Mouse (Mus musculus): ENCODE results near the gene Trmu. TPM values are rescaled to one million over a fixed set of nuclear protein-coding genes. Genes with fewer than 3 reads are reported as not detected.
"Not testable (repeated sequence)": the region's sequence is repeated elsewhere in the genome, so short reads cannot be mapped to it uniquely, and the experiment has no call there.

Gene Trmu
- polyA plus RNA-seq, 1 experiment: 11.5 TPM

DNA sequence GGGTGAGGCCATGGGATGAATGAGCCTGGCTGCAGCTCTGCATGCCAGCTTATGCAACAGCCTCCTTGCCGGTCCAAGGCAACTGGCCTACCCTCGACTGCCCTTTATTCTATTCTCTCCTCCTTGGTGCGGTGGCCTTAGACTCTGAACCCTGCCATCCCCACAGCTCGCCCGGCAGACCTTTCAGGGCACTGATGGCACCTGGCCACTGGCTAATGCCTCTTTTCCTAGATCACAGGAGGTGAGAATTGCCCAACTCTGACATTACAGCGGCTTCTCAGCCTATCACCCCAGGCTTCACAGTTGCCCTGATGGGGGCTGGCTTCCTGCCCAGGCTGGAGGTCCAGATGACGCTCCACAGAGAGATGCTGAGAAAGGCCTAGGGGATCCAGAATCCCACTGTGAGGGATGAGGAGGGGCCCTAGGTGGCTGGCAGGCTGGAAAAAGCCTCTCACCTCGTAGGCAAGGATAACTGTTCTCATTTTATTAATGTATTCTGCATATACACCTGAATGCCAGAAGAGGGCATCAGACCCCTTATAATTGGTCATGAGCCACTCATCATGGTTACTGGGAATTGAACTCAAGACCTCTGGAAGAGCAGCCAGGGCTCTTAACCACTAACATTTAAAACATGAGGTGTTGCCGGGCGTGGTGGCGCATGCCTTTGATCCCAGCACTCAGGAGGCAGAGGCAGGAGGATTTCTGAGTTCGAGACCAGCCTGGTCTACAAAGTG is 27.3 kb upstream of the Trmu start:
- TF ChIP-seq POLR2A (IDR thresholded peaks at IDR 0.05; ENCODE audit: borderline replicate concordance, low read depth, low read length): no peak
- Histone ChIP-seq H3K4me3 (ENCODE audit: insufficient read depth, low read length) (no peak overlapping the region), H3K4me1 (ENCODE audit: control insufficient read depth, insufficient read depth, low read length) (no peaks in the 10 kb centered on the region), H3K27ac (ENCODE audit: insufficient read depth, low read depth, low read length) (no peak overlapping the region)

DNA sequence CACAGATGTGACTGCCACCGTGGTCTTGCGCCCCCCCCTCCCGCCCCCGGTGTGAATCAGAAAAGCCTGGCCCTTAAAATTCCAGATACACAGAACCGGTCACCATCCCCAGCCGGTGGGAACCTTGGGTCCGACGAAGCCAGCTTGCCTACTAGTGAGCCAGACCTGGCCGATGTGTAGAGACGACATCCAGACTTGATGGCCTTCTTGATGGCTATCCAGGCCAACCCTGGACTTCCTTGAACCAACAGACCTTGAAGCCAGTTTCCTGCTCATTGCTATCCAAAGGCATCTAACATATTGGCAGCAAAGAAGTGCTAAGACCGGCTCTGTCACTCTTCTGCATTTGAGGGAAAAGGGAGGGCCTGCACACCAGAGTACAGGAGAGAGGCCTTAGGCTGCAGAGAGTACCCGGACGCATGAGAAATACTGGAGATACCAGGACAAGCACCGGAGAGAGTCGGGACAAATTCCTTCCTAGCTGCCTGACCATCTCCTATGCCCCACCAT is 20.1 kb upstream of the Trmu start:
- no peak overlapping the region for H3K27ac ChIP-seq (ENCODE audit: insufficient read depth, low read depth, low read length)
- TF ChIP-seq POLR2A (IDR thresholded peaks at IDR 0.05; ENCODE audit: borderline replicate concordance, low read depth, low read length): no peak; the same call in 1 of the 2 replicates
- TF ChIP-seq CTCF (IDR thresholded peaks at IDR 0.05; ENCODE audit: low read depth, low read length): no peak
- H3K4me1 ChIP-seq (ENCODE audit: control insufficient read depth, insufficient read depth, low read length): 0 out of 2 replicates have a peak, but pooled peaks cover 3% of the 10 kb centered on the region
- H3K4me3 ChIP-seq (ENCODE audit: insufficient read depth, low read length): peak overlapping the region; percentile 73

DNA sequence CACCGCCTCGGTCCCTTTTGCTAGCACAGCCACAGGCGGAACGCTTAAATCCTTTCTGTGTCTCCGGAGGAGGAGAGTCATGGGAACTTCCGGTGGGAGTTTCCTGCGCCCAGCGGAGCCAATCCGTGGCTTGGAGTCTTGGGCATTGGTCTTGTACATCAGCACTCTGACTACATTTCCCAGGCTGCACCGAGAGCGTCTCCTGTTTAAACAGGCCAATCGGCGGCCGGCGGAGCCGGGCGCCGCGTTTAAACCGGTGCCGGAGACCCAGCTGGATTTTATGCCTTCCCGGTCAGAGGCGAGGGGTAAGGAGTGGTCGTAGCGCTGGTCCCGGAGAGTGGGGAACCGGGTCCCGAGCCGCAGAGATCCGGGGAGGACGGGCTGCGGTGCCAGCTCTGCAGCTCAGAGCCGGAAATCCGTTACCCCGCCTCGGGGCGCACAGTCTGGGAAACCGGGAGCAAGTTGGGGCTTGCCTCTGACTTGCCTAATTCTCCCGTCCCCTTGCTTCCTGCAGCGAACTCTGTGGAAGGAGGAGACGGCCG is 19.6 kb upstream of the Trmu start, which contains the start of gene Gtse1:
TSS of gene Gtse1 (plus strand) at position 256 of the 542 bp plus-strand sequence.
- peak within 1 kb of the TSS; percentile 70 for H3K27ac ChIP-seq (ENCODE audit: insufficient read depth, low read depth, low read length)

DNA sequence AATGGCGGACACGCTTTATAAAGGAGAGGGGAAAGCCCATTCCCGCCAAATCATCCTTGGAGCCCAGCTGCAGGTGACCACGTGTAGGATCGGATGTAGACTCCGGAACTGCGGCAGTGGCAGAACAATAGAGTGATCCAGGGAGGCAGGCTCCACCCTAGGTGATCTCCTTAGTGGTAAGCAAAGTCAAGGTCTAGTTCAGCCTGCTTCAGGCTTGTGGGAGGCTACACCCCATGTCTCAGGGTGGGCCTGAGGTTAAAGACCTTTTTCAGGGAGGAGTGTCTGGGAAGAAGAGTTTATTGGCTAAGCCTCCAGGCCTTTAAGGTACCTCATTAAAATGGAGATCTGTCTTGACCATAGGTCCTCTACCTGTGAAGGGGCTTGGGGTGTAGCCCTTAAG is 13.2 kb upstream of the Trmu start:
- not testable (repeated sequence) for H3K4me3 ChIP-seq (ENCODE audit: insufficient read depth, low read length); H3K4me1 ChIP-seq (ENCODE audit: control insufficient read depth, insufficient read depth, low read length); H3K27ac ChIP-seq (ENCODE audit: insufficient read depth, low read depth, low read length)

More for the DNA sequence above, 19.6 kb upstream of the Trmu start, which contains the start of gene Gtse1:
- TF ChIP-seq CTCF (IDR thresholded peaks at IDR 0.05; ENCODE audit: low read depth, low read length) (no peak), POLR2A (IDR thresholded peaks at IDR 0.05; ENCODE audit: borderline replicate concordance, low read depth, low read length) (no peak)
- peak within 1 kb of the TSS; percentile 91 for H3K4me3 ChIP-seq (ENCODE audit: insufficient read depth, low read length)
- 0 out of 2 replicates have a peak, but pooled peaks cover 3% of the 10 kb centered on the region for H3K4me1 ChIP-seq (ENCODE audit: control insufficient read depth, insufficient read depth, low read length)

DNA sequence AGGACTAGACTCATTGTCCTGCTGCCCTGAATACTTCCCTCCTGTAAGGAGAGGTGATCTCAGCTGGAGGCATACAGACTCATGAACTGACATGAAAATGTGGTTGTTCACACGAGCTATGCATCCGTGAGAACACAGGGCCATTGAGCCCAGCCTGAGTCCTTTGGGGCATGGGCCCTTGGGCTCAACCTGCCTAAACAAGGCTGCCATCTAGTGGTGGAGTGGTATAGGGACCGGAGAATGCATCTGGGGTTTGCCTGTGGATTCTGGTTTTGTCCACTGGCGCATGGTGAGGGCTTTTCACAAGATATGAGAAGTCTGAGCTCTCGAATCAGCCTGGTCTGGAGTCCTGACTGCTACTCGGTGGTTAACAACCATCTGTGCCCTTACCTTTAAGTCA is 11.4 kb upstream of the Trmu start:
- H3K4me1 ChIP-seq (ENCODE audit: control insufficient read depth, insufficient read depth, low read length): no peaks in the 10 kb centered on the region
- TF ChIP-seq CTCF (IDR thresholded peaks at IDR 0.05; ENCODE audit: low read depth, low read length) (peak; percentile 56), POLR2A (IDR thresholded peaks at IDR 0.05; ENCODE audit: borderline replicate concordance, low read depth, low read length) (no peak)
- H3K4me3 ChIP-seq (ENCODE audit: insufficient read depth, low read length): no peak overlapping the region
- no peak overlapping the region for H3K27ac ChIP-seq (ENCODE audit: insufficient read depth, low read depth, low read length)

DNA sequence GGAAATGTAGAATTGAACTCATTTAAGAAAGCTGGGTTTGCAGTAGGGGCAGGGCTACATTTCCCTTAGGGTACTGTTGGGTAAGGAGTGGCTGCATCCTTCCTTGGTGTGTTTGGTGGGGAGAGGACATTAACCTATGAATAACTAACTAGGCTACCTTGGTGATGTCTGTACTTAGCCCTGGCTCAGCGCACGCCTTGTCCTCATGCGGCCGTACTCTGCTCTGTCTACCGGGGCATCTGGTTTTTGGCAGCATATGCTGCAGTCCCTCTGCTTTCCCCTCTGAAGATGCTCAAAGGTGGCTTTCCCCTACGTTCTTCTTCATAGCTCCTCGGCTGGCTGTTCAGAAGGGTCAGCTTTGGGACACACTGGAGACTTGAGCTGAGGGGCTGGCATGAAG is 1.8 kb upstream of the Trmu start:
- peaks cover 12% of the 10 kb centered on the region for H3K4me1 ChIP-seq (ENCODE audit: control insufficient read depth, insufficient read depth, low read length)
- no peak overlapping the region for H3K27ac ChIP-seq (ENCODE audit: insufficient read depth, low read depth, low read length)
- H3K4me3 ChIP-seq (ENCODE audit: insufficient read depth, low read length): no peak overlapping the region
- TF ChIP-seq CTCF (IDR thresholded peaks at IDR 0.05; ENCODE audit: low read depth, low read length) (no peak), POLR2A (IDR thresholded peaks at IDR 0.05; ENCODE audit: borderline replicate concordance, low read depth, low read length) (no peak)

DNA sequence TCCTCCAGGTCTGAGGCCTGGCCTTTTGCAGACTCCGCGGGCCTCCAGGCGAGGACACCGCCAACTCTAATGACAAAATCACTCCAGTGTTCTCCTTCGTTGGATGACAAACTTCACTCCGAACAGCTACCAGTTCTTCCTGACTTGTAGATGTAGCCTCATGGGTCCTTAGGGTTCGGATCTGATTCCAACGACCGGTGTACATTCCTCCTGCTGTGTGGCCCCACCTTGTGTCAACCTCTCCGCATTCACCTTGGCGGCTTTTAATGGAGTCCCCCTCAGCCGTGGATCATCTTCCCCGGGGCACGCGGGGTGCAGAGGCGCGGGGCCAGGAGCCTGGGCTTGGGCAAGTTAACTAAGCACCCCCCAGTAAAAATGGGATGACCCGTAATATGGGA is 385 bp downstream of the Trmu start:
- Histone ChIP-seq H3K27ac (ENCODE audit: insufficient read depth, low read depth, low read length) (peak overlapping the region; percentile 37), H3K4me3 (ENCODE audit: insufficient read depth, low read length) (peak overlapping the region; percentile 82), H3K4me1 (ENCODE audit: control insufficient read depth, insufficient read depth, low read length) (peaks cover 12% of the 10 kb centered on the region)
- TF ChIP-seq POLR2A (IDR thresholded peaks at IDR 0.05; ENCODE audit: borderline replicate concordance, low read depth, low read length) (no peak), CTCF (IDR thresholded peaks at IDR 0.05; ENCODE audit: low read depth, low read length) (no peak)

DNA sequence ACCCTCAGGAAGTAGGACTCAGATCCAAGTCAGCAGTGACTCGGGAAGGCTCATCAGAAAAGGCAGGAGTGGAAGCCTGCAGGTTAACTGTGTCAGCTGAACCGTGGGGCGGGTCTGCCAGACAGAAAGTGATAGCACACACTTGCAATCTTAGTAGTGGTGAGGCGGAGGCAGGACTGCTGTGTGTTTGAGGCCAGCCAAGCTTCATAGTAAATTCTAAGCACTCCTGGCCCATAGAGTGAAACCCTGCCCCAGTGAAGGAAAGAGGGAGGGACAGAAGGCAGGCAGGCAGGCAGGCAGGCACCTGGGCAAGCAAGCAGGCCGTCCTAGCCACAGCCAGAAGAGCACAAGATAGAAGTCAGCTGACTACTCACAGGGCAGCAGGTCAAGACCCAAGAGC is 6.5 kb downstream of the Trmu start:
- no peak for TF ChIP-seq CTCF (IDR thresholded peaks at IDR 0.05; ENCODE audit: low read depth, low read length)
- TF ChIP-seq POLR2A (IDR thresholded peaks at IDR 0.05; ENCODE audit: borderline replicate concordance, low read depth, low read length): no peak
- no peak overlapping the region for H3K4me3 ChIP-seq (ENCODE audit: insufficient read depth, low read length)
- H3K4me1 ChIP-seq (ENCODE audit: control insufficient read depth, insufficient read depth, low read length): peaks cover 2% of the 10 kb centered on the region; the same call in 1 of the 2 replicates
- H3K27ac ChIP-seq (ENCODE audit: insufficient read depth, low read depth, low read length): no peak overlapping the region

DNA sequence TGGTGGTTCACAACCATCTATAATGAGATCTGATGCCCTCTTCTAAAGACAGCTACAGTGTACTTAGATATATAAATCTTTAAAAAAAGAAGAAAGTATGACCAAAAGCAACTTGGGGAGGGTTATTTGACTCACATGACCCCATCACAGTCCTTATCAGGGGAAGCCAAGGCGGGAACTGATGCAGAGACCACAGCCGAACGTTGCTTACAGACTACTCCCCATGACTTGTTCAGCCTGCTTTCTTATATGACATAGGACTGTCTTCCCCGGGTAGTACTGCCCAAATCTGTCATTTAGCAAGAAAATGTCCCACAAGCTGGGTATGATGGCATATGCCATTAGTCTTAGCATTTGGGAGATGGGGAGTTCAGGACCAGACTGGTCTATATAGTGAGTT is 10.1 kb downstream of the Trmu start:
- TF ChIP-seq POLR2A (IDR thresholded peaks at IDR 0.05; ENCODE audit: borderline replicate concordance, low read depth, low read length) (no peak), CTCF (IDR thresholded peaks at IDR 0.05; ENCODE audit: low read depth, low read length) (no peak)
- no peaks in the 10 kb centered on the region for H3K4me1 ChIP-seq (ENCODE audit: control insufficient read depth, insufficient read depth, low read length)
- no peak overlapping the region for H3K4me3 ChIP-seq (ENCODE audit: insufficient read depth, low read length)

DNA sequence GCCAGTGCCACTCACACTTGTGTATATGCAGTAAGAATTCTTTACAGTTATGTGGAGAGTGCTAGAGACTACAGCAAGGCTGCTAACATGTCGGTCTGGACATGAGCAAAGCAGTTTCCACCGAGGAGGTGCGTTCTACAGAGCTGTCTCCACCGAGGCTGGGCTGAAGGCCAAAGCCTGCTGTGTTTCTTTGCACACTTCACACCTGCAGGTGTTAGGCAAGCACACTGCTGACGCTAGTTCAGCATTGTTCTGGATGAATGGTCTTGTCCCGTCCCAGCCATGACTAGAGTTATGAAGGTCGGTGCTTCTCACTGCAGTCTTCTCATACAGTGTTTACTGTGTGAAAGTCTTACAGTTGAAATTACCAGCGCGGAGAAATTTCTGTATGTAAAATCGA is 12.9 kb downstream of the Trmu start:
- no peak overlapping the region for H3K4me3 ChIP-seq (ENCODE audit: insufficient read depth, low read length)
- TF ChIP-seq CTCF (IDR thresholded peaks at IDR 0.05; ENCODE audit: low read depth, low read length) (no peak), POLR2A (IDR thresholded peaks at IDR 0.05; ENCODE audit: borderline replicate concordance, low read depth, low read length) (no peak)
- H3K27ac ChIP-seq (ENCODE audit: insufficient read depth, low read depth, low read length): no peak overlapping the region

More for the DNA sequence above, 10.1 kb downstream of the Trmu start:
- no peak overlapping the region for H3K27ac ChIP-seq (ENCODE audit: insufficient read depth, low read depth, low read length)

More for the DNA sequence above, 12.9 kb downstream of the Trmu start:
- H3K4me1 ChIP-seq (ENCODE audit: control insufficient read depth, insufficient read depth, low read length): no peaks in the 10 kb centered on the region

All from bone marrow macrophage, adult 2 months (primary cell).